Mouse (Mus musculus) mouse trophoblast stem cell (cell line): ENCODE measurements at regions not wholly inside any gene's neighbourhood (a gene's known extent, or its start where the extent isn't known, plus 50 kb on each side); places are given as distances from the start of the nearest gene placed in this dataset.

Experiments
- in situ Hi-C, 2 experiments: fragments of 300-500 bp; cut with MseI, MboI; formaldehyde crosslinking; loops; 2 replicates in 1 of 2; 3 replicates in 1 of 2; pipeline ENCODE4 v1.15.1; 2025

DNA sequence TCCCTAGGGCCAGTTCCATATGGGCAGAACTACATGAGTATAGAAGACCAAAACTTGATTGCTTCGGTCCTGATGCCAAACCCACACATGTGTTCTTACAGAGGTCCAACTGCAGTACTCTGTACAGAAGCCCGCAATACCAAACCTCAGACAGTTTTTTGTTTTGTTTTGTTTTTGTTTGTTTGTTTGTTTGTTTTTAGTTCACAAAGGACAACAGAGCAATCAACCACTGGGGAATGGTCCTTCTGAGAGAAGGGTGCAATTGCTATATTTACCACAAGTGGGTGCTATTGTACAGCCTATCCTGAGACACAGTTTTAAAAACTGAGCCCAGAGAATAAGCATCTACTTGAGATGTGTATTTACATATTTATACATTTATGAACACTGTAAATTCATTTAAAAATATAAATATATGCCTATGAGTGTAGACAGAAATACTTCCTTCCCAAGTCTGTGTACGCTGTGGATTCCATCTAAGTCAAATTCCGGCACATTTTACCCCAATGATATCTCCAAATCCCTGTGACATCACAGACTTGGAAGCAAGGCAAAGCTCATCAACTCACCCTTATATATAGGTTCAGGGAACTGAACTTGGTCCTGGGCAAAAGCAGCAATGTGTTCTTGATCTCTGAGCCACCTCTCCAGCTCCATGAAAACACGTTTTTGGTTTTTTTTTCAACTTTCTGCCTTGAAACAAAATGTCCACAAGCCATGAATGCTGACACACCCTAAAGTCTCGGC lies 101.3 kb upstream of the A26c2 start:
- in situ Hi-C loops: loop anchor here (5.0 to 25.0 kb wide), 5 partner anchors 288 to 750 kb away; partner anchors contain the start of gene Chrna7 (in 1 of the 2)

- in situ Hi-C loops: loop anchor here (10.0 to 25.0 kb wide), 3 partner anchors 393 to 753 kb away; no protein-coding TSS in a partner anchor
These were observed 98.8 kb upstream of the A26c2 start for GRCm38 (mm10) chr7:62922246-62922645.

- in situ Hi-C loops: no loop called here
These were observed 70.9 kb upstream of the A26c2 start for GRCm38 (mm10) chr7:62894337-62894736.

DNA sequence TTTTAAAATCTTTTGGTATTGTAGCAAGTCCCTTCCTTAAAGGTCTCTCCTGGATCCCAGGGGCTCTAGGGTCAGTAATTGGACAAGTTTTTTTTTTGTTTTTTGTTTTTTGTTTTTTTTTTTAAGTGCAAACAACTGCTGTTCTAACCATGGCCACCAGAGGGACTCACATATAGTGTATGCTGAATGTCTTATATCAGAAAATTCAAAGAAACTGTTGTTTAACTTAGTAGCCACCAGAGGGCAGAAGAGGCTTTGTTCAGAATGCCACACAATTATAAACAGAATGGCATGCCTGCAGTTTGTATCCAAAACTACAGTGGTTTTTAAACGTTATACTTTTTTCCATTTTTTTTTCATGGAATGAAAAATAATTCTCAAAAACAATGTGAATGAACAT lies 53.6 kb upstream of the A26c2 start:
- in situ Hi-C loops: no loop called here
